Mouse (Mus musculus) urinary bladder, postnatal 10 days (tissue): ENCODE measurements around the gene Stk16.

ENCODE experiments used
- DNase-seq: peaks from one replicate; pipeline ENCODE4 v3.0.0; 2022; ENCODE audit warnings: low spot score

Stk16 gene

GRCm38 (mm10) chr1:75236117-75237050, 25.7 kb downstream of the Stk16 start, which contains the start of gene Dnajb2:
TSS of gene Dnajb2 (plus strand) at chr1:75236406.
- peak; percentile 57 for DNase-seq

- DNase-seq = no peak
Observed at GRCm38 (mm10) chr1:75239591-75239990, 29.0 kb downstream of the Stk16 start.

- DNase-seq = no peak
Observed at GRCm38 (mm10) chr1:75243411-75243810, 32.8 kb downstream of the Stk16 start.

GRCm38 (mm10) chr1:75244175-75244826, 33.7 kb downstream of the Stk16 start:
- no peak for DNase-seq

- no peak for DNase-seq
Observed at GRCm38 (mm10) chr1:75244836-75245235, 34.2 kb downstream of the Stk16 start.

- DNase-seq = no peak
Observed at GRCm38 (mm10) chr1:75247071-75247930, 36.7 kb downstream of the Stk16 start.

- no peak for DNase-seq
Observed at GRCm38 (mm10) chr1:75248041-75248772, 37.6 kb downstream of the Stk16 start.

- no peak for DNase-seq
Observed at GRCm38 (mm10) chr1:75250498-75250897, 39.9 kb downstream of the Stk16 start.

GRCm38 (mm10) chr1:75251112-75251970, 40.7 kb downstream of the Stk16 start:
- peak; percentile 49 for DNase-seq

GRCm38 (mm10) chr1:75252308-75252707, 41.7 kb downstream of the Stk16 start:
- no peak for DNase-seq

GRCm38 (mm10) chr1:75253029-75253428, 42.4 kb downstream of the Stk16 start:
- DNase-seq = no peak

- peak; percentile 61 for DNase-seq
Observed at GRCm38 (mm10) chr1:75253849-75254624, 43.4 kb downstream of the Stk16 start.

GRCm38 (mm10) chr1:75254625-75255013, 44.0 kb downstream of the Stk16 start:
- no peak for DNase-seq

GRCm38 (mm10) chr1:75255516-75256046, 44.9 kb downstream of the Stk16 start:
- no peak for DNase-seq

GRCm38 (mm10) chr1:75261278-75261677, 50.6 kb downstream of the Stk16 start:
- no peak for DNase-seq

- DNase-seq = no peak
Observed at GRCm38 (mm10) chr1:75262969-75263951, 52.6 kb downstream of the Stk16 start.

- no peak for DNase-seq
Observed at GRCm38 (mm10) chr1:75264091-75264880, 53.6 kb downstream of the Stk16 start, which contains the start of gene Ptprn. TSS of gene Ptprn (minus strand) at chr1:75264502.
